ENCODE assay signal across 32 mouse cellular contexts in genomic region chr11:99329655-99330054, GRCm38 (mm10). TPM values are rescaled to one million over a fixed set of nuclear protein-coding genes. Genes with fewer than 3 reads are reported as not detected.
"Had no signal": no experiment of that assay in that cellular context is flagged by ENCODE, and none has a peak within 500 bp of the region (broad histone marks: within the 10 kb centered on the region; RNA-seq: fewer than 3 reads in every experiment).

No protein-coding gene starts in this region.

- H3K4me2 ChIP-seq: heart, embryonic 11.5 days; heart, embryonic 13.5 days; heart, embryonic 15.5 days; hindbrain, embryonic 12.5 days; hindbrain, embryonic 14.5 days; intestine, embryonic 15.5 days; limb, embryonic 13.5 days; limb, embryonic 15.5 days had no signal

- H3K9ac ChIP-seq: heart, embryonic 13.5 days; heart, embryonic 15.5 days; hindbrain, embryonic 12.5 days; hindbrain, embryonic 14.5 days; intestine, embryonic 15.5 days; limb, embryonic 13.5 days; limb, embryonic 15.5 days had no signal

- H3K27me3 ChIP-seq: heart, embryonic 13.5 days; heart, embryonic 15.5 days; hindbrain, embryonic 12.5 days; intestine, embryonic 15.5 days; limb, embryonic 13.5 days; limb, embryonic 15.5 days had no signal

- H3K27ac ChIP-seq: gastrocnemius, adult 2 months; heart, adult 2 months; heart, embryonic 13.5 days; heart, embryonic 15.5 days; hindbrain, embryonic 10.5 days; hindbrain, embryonic 12.5 days; hindbrain, embryonic 14.5 days; intestine, embryonic 15.5 days; layer of hippocampus, adult 2 months; left cerebral cortex, adult 2 months; limb, embryonic 13.5 days; limb, embryonic 15.5 days had no signal

- H3K36me3 ChIP-seq: heart, embryonic 13.5 days; heart, embryonic 15.5 days; hindbrain, embryonic 10.5 days; hindbrain, embryonic 12.5 days; intestine, embryonic 15.5 days; limb, embryonic 13.5 days; limb, embryonic 15.5 days had no signal

- H3K4me1 ChIP-seq: heart, embryonic 13.5 days; heart, embryonic 15.5 days; intestine, embryonic 15.5 days; limb, embryonic 13.5 days; limb, embryonic 15.5 days had no signal

- H3K4me3 ChIP-seq: gastrocnemius, adult 2 months; heart, adult 2 months; heart, embryonic 13.5 days; heart, embryonic 15.5 days; hindbrain, embryonic 10.5 days; hindbrain, embryonic 12.5 days; intestine, embryonic 15.5 days; layer of hippocampus, adult 2 months; left cerebral cortex, adult 2 months; limb, embryonic 13.5 days; limb, embryonic 15.5 days had no signal

- ATAC-seq: hindbrain, embryonic 16.5 days; inflammation-experienced regulatory T-cells, adult 6 months; intestine, embryonic 15.5 days; intestine, postnatal 0 days had no signal

- DNase-seq: gastrocnemius, adult 2 months; gastrocnemius, postnatal 10 days; gastrocnemius, postnatal 25 days; heart, adult 2 months; heart, postnatal 14 days; heart, postnatal 4 days; kidney, adult 18-20 months; kidney, adult 8-10 months; kidney, postnatal 10 days; kidney, postnatal 25 days; kidney, postnatal 4 days; left cerebral cortex, postnatal 4 days had no signal

- H3K9me3 ChIP-seq: heart, embryonic 13.5 days; heart, embryonic 15.5 days; hindbrain, embryonic 10.5 days; hindbrain, embryonic 12.5 days; intestine, embryonic 15.5 days; limb, embryonic 13.5 days; limb, embryonic 15.5 days had no signal

RNA-seq across cellular contexts. Expression of gene Krt25, which starts 6.9 kb away (rescaled TPM):
- polyA plus RNA-seq: heart, adult 2 months; heart, embryonic 11.5 days; heart, embryonic 13.5 days; heart, embryonic 15.5 days; hindbrain, embryonic 10.5 days; hindbrain, embryonic 12.5 days; inflammation-experienced regulatory T-cells, adult 6 months; intestine, embryonic 15.5 days; kidney, embryonic 14.5 days; kidney, embryonic 16.5 days; limb, embryonic 11.5 days; limb, embryonic 13.5 days; limb, embryonic 15.5 days; liver, adult 2 months had no signal

RNA-seq across cellular contexts. Expression of gene Krt26, which starts 8.1 kb away (rescaled TPM):
- polyA plus RNA-seq: frontal cortex, adult 2 months; heart, adult 2 months; heart, embryonic 11.5 days; heart, embryonic 13.5 days; heart, embryonic 15.5 days; heart, postnatal 0 days; hindbrain, embryonic 14.5 days; inflammation-experienced regulatory T-cells, adult 6 months; intestine, postnatal 0 days; kidney, embryonic 14.5 days; kidney, embryonic 16.5 days; limb, embryonic 11.5 days; limb, embryonic 13.5 days; limb, embryonic 15.5 days; liver, adult 2 months had no signal

RNA-seq across cellular contexts. Expression of gene Krt27, which starts 21.2 kb away (rescaled TPM):
- polyA plus RNA-seq: frontal cortex, adult 2 months; heart, adult 2 months; heart, embryonic 11.5 days; heart, embryonic 13.5 days; heart, embryonic 15.5 days; heart, postnatal 0 days; hindbrain, embryonic 10.5 days; hindbrain, embryonic 12.5 days; hindbrain, embryonic 14.5 days; inflammation-experienced regulatory T-cells, adult 6 months; intestine, embryonic 15.5 days; intestine, postnatal 0 days; kidney, embryonic 14.5 days; kidney, embryonic 16.5 days; limb, embryonic 11.5 days; limb, embryonic 13.5 days; limb, embryonic 15.5 days; liver, adult 2 months had no signal

RNA-seq across cellular contexts. Expression of gene Krt24, which starts 44.6 kb away (rescaled TPM):
- polyA plus RNA-seq: frontal cortex, adult 2 months; heart, adult 2 months; heart, embryonic 11.5 days; heart, embryonic 13.5 days; heart, embryonic 15.5 days; heart, postnatal 0 days; hindbrain, embryonic 10.5 days; hindbrain, embryonic 12.5 days; hindbrain, embryonic 14.5 days; inflammation-experienced regulatory T-cells, adult 6 months; kidney, embryonic 14.5 days; kidney, embryonic 16.5 days; liver, adult 2 months had no signal

RNA-seq across cellular contexts. Expression of gene Krt28, which starts 45.0 kb away (rescaled TPM):
- polyA plus RNA-seq: frontal cortex, adult 2 months; heart, adult 2 months; heart, embryonic 13.5 days; heart, embryonic 15.5 days; inflammation-experienced regulatory T-cells, adult 6 months; intestine, postnatal 0 days; liver, adult 2 months had no signal
